Mouse (Mus musculus): ENCODE results near the gene Sirt5.

The Sirt5 gene

DNA sequence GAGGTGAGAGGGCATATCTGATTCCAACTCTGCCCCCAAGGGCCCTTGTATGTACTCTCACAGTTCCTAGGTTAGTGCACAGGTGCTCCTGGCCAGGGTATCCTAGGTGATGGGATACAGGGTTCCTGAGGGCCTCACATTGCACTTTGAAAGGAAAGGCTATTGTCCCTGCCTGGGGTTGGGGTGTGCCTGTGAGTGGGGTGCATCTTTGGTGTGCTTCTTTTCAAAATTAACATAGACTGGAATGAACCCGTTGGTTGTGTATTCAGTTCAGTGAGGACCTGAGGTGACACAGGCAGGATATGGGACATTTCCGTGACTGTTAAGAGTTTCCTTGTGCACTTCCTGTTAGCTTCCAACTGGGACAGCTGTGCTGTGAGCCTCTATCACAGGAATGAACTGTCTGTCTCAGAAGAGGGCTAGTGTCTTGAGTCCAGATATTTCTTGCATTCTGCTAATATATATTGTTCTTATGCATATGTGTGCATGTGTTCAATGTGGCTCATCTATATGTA lies 9.7 kb downstream of the Sirt5 start:
- no peak for DNase-seq

DNA sequence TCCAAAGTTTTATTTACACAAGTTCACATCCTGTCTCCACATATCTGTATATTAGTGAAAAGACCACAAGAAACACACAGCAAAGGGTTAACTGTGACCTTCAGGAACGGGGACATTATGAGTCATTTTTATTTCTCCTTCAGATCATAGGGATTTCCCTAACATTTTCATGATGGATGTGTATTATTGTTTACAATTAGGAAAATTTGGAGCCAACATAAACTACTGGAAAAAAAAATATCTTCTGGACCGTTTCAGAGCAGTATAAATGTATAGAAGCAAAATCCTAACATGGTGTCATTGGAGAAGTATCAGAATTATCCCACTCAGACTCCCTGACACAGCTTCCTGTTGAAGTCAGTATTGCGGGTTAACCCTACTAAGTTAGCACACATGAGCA lies 14.7 kb downstream of the Sirt5 start:
- no peak for DNase-seq

GRCm38 (mm10) chr13:43385321-43385720 lies 20.0 kb downstream of the Sirt5 start:
- DNase-seq = no peak

- no peak for DNase-seq
Observed at GRCm38 (mm10) chr13:43397700-43398296, 32.5 kb downstream of the Sirt5 start.

DNA sequence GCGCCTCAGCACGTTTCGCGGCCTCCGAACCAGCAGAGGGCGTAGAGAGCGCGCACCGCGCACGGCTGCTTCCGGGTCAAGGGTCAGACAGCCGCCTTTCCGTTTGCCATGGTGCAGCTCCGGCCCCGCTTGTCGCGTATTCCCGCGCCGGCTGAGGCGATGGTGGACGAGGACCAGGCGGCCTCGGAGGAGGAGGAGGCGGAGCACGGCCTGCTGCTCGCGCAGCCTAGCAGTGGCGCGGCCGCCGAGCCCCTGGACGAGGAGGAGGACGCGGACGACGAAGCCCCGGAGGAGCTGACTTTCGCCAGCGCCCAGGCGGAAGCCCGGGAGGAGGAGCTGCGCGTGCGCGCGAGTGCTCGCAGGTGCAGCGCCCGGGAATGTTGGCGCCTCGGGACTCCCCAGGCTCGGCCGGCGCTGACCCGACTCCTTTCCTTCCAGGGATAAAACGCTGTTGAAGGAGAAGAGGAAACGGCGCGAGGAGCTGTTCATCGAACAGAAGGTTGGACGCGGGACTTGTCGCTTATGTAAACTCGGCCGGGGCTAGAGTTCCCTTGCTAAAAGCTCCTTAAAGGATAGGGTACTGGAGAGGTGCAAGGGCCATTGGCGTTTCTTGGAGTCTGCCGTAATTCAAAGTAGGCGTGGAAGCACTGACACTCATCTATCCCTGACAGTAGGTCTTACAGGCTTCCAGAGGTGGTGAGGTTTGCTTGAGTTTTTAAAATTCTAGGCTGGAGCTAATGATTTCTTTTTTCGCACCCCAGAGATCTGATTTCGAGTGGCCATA lies 33.2 kb downstream of the Sirt5 start, which contains the start of gene Nol7:
TSS of gene Nol7 (plus strand) at position 94 of the 784 bp plus-strand sequence.
- DNase-seq = peak; percentile 97 to 98

DNA sequence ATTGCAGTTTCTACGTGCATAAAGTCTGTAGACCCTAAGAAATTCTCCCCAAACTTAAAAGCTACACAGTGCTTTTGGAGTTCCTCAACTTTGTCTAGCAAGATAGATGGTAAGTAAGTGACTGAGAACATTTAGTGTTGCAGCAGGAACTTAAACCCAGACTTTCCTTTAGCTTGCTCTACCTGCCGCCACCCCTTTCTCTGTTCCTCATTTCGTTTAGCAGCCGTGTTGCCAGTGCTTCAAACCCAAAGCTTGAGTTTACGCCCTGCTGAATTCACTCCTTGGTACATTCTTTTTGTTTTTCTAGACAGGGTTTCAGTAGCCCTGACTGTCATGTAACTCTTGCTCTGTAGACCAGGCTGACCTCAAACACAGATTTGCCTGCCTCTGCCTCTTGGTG lies 34.3 kb downstream of the Sirt5 start:
- no peak for DNase-seq

DNA sequence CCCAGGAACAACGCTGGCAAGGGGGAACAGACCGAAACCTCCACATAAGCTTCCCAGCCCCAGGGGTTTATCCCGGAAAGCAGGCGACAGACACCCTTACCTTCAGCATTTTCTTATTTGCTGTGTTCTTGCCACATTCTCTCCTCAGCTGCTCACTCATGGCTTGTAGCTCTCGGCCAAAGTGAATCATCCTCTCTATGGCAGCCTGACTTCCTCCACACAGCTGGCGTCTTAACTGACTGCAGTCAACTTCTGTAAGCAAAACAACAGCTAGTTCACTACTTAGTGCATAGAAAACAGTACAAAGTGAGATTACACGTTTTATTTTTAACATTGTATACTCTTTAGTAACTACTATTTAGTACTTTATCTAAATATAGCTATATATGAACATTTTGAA lies 47.0 kb downstream of the Sirt5 start:
- DNase-seq = no peak

- DNase-seq = no peak
Observed at GRCm38 (mm10) chr13:43413611-43414010, 48.3 kb downstream of the Sirt5 start.

DNA sequence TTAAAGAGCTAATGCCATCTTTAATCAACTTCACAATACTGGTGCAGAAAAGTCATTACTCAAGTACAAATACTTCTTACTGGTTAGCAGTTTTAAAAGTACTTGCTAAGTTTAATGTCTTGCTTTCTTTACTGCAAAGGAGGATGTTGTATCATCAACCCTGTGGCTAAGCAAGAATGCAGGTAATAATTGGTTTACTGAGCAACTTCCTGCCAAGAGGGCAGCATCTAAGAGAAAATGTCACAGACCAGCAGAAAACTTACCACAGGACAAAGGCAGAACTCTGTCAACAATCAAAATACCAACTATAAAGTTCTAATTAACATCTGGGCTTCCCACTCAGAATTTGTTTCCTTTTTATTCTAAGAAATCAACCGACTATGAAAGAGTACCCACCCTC lies 50.0 kb downstream of the Sirt5 start:
- no peak for DNase-seq

DNA sequence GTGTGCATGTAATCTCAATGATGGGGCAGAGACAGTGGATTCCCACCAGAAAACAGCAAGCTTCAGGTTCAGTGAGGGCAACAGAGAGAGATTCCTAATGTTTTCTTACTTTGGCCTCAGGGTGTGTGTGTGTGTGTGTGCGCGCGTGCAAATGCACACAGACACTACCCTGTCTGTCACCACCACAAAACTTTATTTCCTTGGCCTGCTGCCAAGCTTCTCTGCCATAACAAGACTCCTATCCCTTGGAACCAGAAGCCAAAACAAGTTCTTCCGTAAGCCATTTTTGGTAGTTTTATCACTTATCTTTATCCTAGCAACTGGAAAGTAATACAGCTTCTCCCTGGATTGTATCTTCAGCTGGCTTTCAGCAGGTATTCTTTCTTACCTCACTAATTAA lies 63.1 kb downstream of the Sirt5 start:
- no peak for DNase-seq

DNA sequence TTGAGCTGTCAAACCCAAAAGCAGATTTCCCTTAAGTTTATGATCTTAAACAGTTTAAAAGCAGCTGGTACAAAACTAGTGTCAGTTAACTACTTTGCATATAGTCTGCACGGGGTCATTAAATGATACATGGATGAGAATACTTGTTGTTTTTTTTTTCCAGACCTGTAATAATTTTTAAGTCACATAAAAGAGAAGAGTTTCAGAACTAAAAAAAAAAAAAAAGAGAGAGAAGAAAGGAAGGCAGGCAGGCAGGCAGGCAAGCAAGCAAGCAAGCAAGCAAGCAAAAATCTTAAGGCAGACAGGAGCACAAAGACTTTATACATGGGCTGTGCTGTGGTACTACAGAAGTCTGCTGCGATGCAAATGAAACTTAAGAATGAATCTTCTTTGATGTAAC lies 68.1 kb downstream of the Sirt5 start:
- DNase-seq = no peak

GRCm38 (mm10) chr13:43440376-43440775 lies 75.1 kb downstream of the Sirt5 start:
- no peak for DNase-seq

- no peak for DNase-seq
Observed at GRCm38 (mm10) chr13:43442551-43442950, 77.3 kb downstream of the Sirt5 start.

DNA sequence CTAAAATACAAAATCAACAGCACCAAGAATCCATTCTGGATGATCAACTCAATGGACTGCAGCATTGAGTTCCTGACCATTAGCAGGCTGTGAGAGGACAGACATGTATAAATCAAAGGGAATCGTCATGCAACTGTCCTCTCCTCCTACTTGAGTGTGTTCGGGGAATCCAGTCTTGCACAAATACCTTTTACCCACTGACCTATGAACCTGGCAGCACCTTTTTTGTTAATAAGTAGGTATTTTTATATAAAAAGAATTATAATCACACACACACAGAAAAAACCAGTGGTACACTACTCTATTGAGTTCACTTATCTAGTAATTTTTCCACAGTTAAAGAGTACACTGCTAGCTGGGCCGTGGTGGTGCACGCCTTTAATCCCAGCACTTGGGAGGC lies 78.4 kb downstream of the Sirt5 start:
- no peak for DNase-seq

- no peak for DNase-seq
Observed at GRCm38 (mm10) chr13:43444717-43445116, 79.4 kb downstream of the Sirt5 start.

Data from cerebellum, postnatal 36 days (tissue).